Mouse (Mus musculus): ENCODE data around the gene Smim5.

- no peak for TF ChIP-seq CTCF (IDR thresholded peaks at IDR 0.05; ENCODE audit: extremely low read depth, insufficient read length, insufficient replicate concordance, low read depth, low read length)
- TF ChIP-seq POLR2A (IDR thresholded peaks at IDR 0.05; ENCODE audit: low read depth, low read length) = no peak
Measured at GRCm38 (mm10) chr11:115904956-115905790, 5.4 kb downstream of the Smim5 start.
